Mouse (Mus musculus) MEL (cell line): ENCODE measurements around the gene Mdga1. TPM values are rescaled to one million over a fixed set of nuclear protein-coding genes. Genes with fewer than 3 reads are reported as not detected.

Experiments
- DNase-seq: peaks from one replicate; pipeline ENCODE4 v3.0.0; 2011; ENCODE audit warnings: low read depth, low spot score
- H3K27ac ChIP-seq: 2 replicates; pipeline ENCODE4 v1.5.1; 2012; ENCODE audit warnings: low read depth, mild to moderate bottlenecking, control low read depth, low read length, moderate library complexity; ENCODE audit not compliant: control insufficient read depth
- H3K27me3 ChIP-seq, 2 experiments: fragments of 150-350 bp in 1 of 2; sonication (generic) in 1 of 2; 2 replicates each; pipeline ENCODE4 v1.6.1; 2012; ENCODE audit warnings: low read length in 2 of 2, mild to moderate bottlenecking in 2 of 2, improper control_type of control experiment in 1 of 2, moderate library complexity in 1 of 2; ENCODE audit not compliant: insufficient read depth in 2 of 2, control insufficient read depth in 1 of 2
- H3K36me3 ChIP-seq, 2 experiments: 2 replicates each; pipeline ENCODE4 v1.6.1; 2012 to 2014; ENCODE audit warnings: low read length in 2 of 2, improper control_type of control experiment in 1 of 2, inconsistent platforms in 1 of 2, mild to moderate bottlenecking in 1 of 2; ENCODE audit not compliant: insufficient read depth in 2 of 2, control insufficient read depth in 1 of 2
- H3K4me1 ChIP-seq, 2 experiments: fragments of 150-350 bp in 1 of 2; sonication (generic) in 1 of 2; 2 replicates each; pipeline ENCODE4 v1.6.1; 2012; ENCODE audit warnings: low read length in 2 of 2, improper control_type of control experiment in 1 of 2, mild to moderate bottlenecking in 1 of 2; ENCODE audit not compliant: insufficient read depth in 2 of 2, control insufficient read depth in 1 of 2
- H3K4me3 ChIP-seq, 2 experiments: fragments of 150-350 bp in 1 of 2; sonication (generic) in 1 of 2; 2 replicates each; pipeline ENCODE4 v1.5.1; 2012; ENCODE audit warnings: low read depth in 2 of 2, low read length in 2 of 2, mild to moderate bottlenecking in 2 of 2, moderate library complexity in 2 of 2, control low read depth in 1 of 2, improper control_type of control experiment in 1 of 2; ENCODE audit not compliant: control insufficient read depth in 1 of 2, insufficient read depth in 1 of 2
- H3K79me2 ChIP-seq: 2 replicates; pipeline ENCODE4 v1.6.1; 2012; ENCODE audit warnings: mild to moderate bottlenecking, low read length, moderate library complexity; ENCODE audit not compliant: control insufficient read depth, poor library complexity, insufficient read depth
- H3K9ac ChIP-seq: 2 replicates; pipeline ENCODE4 v1.6.1; 2012; ENCODE audit warnings: low read depth, mild to moderate bottlenecking, control low read depth, low read length, moderate library complexity; ENCODE audit not compliant: control insufficient read depth, poor library complexity, severe bottlenecking
- H3K9me3 ChIP-seq: fragments of 150-350 bp; sonication (generic); replicated peaks from 2 replicates; pipeline ENCODE4 v1.6.1; 2012; ENCODE audit warnings: mild to moderate bottlenecking, low read length, improper control_type of control experiment, moderate library complexity; ENCODE audit not compliant: insufficient read depth
- BHLHE40 ChIP-seq: IDR thresholded peaks from 2 replicates; pipeline ENCODE4 v1.6.1; 2012; ENCODE audit warnings: low read depth, mild to moderate bottlenecking, inconsistent platforms, low read length, improper control_type of control experiment, borderline replicate concordance
- CHD1 ChIP-seq: IDR thresholded peaks from 2 replicates; pipeline ENCODE4 v1.6.1; 2012; ENCODE audit warnings: low read depth, mild to moderate bottlenecking, inconsistent platforms, low read length, improper control_type of control experiment
- CHD2 ChIP-seq: IDR thresholded peaks from 2 replicates; pipeline ENCODE4 v1.6.1; 2011; ENCODE audit warnings: low read length, improper control_type of control experiment
- CTCF ChIP-seq, 3 experiments: IDR thresholded peaks in 2 of 3; conservative IDR thresholded peaks in 1 of 3; 2 replicates each; pipeline ENCODE4 v1.5.1; 2011 to 2012; ENCODE audit warnings: low read length in 3 of 3, low read depth in 2 of 3, mild to moderate bottlenecking in 2 of 3, improper control_type of control experiment in 1 of 3, inconsistent platforms in 1 of 3, mixed read lengths in 1 of 3, moderate library complexity in 1 of 3; ENCODE audit not compliant: control insufficient read depth in 1 of 3, insufficient read depth in 1 of 3, poor library complexity in 1 of 3, severe bottlenecking in 1 of 3
- ELF1 ChIP-seq: IDR thresholded peaks from 2 replicates; pipeline ENCODE4 v1.6.1; 2014; ENCODE audit warnings: low read depth, mild to moderate bottlenecking, inconsistent platforms, low read length, improper control_type of control experiment, moderate library complexity
- EP300 ChIP-seq, 2 experiments: IDR thresholded peaks; 2 replicates each; pipeline ENCODE4 v1.6.1; 2011; ENCODE audit warnings: improper control_type of control experiment in 2 of 2, low read length in 2 of 2, low read depth in 1 of 2, mild to moderate bottlenecking in 1 of 2
- ETS1 ChIP-seq: IDR thresholded peaks from 2 replicates; pipeline ENCODE4 v1.6.1; 2012; ENCODE audit warnings: low read depth, mild to moderate bottlenecking, inconsistent platforms, low read length, improper control_type of control experiment, moderate library complexity
- HCFC1 ChIP-seq: IDR thresholded peaks from 2 replicates; pipeline ENCODE4 v1.6.1; 2012; ENCODE audit warnings: low read depth, mild to moderate bottlenecking, inconsistent platforms, low read length, improper control_type of control experiment, moderate library complexity
- JUND ChIP-seq: IDR thresholded peaks from 2 replicates; pipeline ENCODE4 v1.6.1; 2011; ENCODE audit warnings: low read depth, mild to moderate bottlenecking, improper control_type of control experiment, low read length
- MAFK ChIP-seq: IDR thresholded peaks from 2 replicates; pipeline ENCODE4 v1.6.1; 2011; ENCODE audit warnings: low read depth, mild to moderate bottlenecking, low read length, improper control_type of control experiment, borderline replicate concordance
- MYC ChIP-seq: IDR thresholded peaks from 2 replicates; pipeline ENCODE4 v1.6.1; 2011; ENCODE audit warnings: low read depth, mild to moderate bottlenecking, low read length, improper control_type of control experiment, moderate library complexity
- RCOR1 ChIP-seq: IDR thresholded peaks from 2 replicates; pipeline ENCODE4 v1.6.1; 2012; ENCODE audit warnings: low read depth, mild to moderate bottlenecking, inconsistent platforms, low read length, improper control_type of control experiment
- TAL1 ChIP-seq: IDR thresholded peaks from 2 replicates; pipeline ENCODE4 v1.6.1; 2012; ENCODE audit warnings: mild to moderate bottlenecking, inconsistent platforms, low read length, moderate library complexity, mixed read lengths
- TBP ChIP-seq: IDR thresholded peaks from 2 replicates; pipeline ENCODE4 v1.8.0; 2011; ENCODE audit warnings: low read depth, low read length, improper control_type of control experiment
- USF1 ChIP-seq: IDR thresholded peaks from 2 replicates; pipeline ENCODE4 v1.6.1; 2014; ENCODE audit warnings: low read depth, mild to moderate bottlenecking, inconsistent platforms, low read length, improper control_type of control experiment, moderate library complexity
- USF2 ChIP-seq, 2 experiments: IDR thresholded peaks; 2 replicates each; pipeline ENCODE4 v1.6.1; 2011 to 2012; ENCODE audit warnings: improper control_type of control experiment in 2 of 2, low read length in 2 of 2, borderline replicate concordance in 1 of 2, inconsistent platforms in 1 of 2, low read depth in 1 of 2, mild to moderate bottlenecking in 1 of 2; ENCODE audit not compliant: insufficient read depth in 1 of 2
- ZC3H11A ChIP-seq: IDR thresholded peaks from 2 replicates; pipeline ENCODE4 v1.6.1; 2012; ENCODE audit warnings: low read depth, mild to moderate bottlenecking, inconsistent platforms, low read length, improper control_type of control experiment
- ZMIZ1 ChIP-seq: IDR thresholded peaks from 2 replicates; pipeline ENCODE4 v1.6.1; 2012; ENCODE audit warnings: low read depth, mild to moderate bottlenecking, inconsistent platforms, low read length, improper control_type of control experiment, moderate library complexity
- ZNF384 ChIP-seq: IDR thresholded peaks from 2 replicates; pipeline ENCODE4 v1.6.1; 2012; ENCODE audit warnings: low read depth, mild to moderate bottlenecking, inconsistent platforms, low read length, improper control_type of control experiment
- polyA plus RNA-seq, 2 experiments: library from polyadenylated mRNA; stranded (reverse) in 1 of 2; unstranded in 1 of 2; fragments of >175 nt in 1 of 2; fragments of >200 nt in 1 of 2; gene quantifications; 2 replicates each; pipeline versions ENCODE4 v1.2.1 to v1.2.4; 2012; ENCODE audit warnings: low replicate concordance in 2 of 2, low read depth in 1 of 2; ENCODE audit not compliant: insufficient read length in 2 of 2, insufficient read depth in 1 of 2, missing spikeins in 1 of 2
- total RNA-seq: library from RNA; depleted of rRNA; stranded (reverse); fragments of 300-350 nt; gene quantifications from 2 replicates; pipeline ENCODE4 v1.2.3, GENCODE M21; 2012

The Mdga1 gene
- total and polyA plus RNA-seq, 3 experiments = 0.27 to 2.3 TPM; not detected in 1

DNA sequence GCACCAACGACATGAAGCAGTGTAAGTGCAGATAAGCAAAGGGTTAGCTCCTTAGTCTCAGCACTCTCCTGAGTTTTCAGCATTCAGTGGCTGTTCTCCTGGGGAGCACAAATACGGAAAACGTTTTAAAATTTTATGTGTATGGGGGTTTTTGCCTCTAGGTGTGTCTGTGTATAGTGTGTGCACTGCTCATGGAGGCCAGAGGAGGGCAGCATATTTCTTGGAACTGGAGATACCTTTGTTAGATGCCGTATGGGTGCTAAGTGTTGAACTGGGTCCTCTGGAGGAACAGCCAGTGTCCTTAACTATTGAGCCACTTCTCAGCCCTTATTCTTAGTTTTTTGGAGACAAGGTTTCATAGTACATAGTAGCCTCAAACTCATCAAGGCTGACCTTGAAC is 44.8 kb upstream of the Mdga1 start (continued):
- TF ChIP-seq RCOR1 (no peak), ZMIZ1 (no peak), HCFC1 (no peak), ELF1 (no peak), MYC (no peak), ZC3H11A (peak; percentile 25; the same call in 1 of the 2 replicates)

GRCm38 (mm10) chr17:30008392-30008791 is 38.5 kb upstream of the Mdga1 start:
- peaks cover 59% of the 10 kb centered on the region for H3K79me2 ChIP-seq
- DNase-seq = no peak
- H3K9me3 ChIP-seq = no peaks in the 10 kb centered on the region
- no peak for TF ChIP-seq RCOR1
- TF ChIP-seq USF1 = no peak
- TF ChIP-seq BHLHE40 = no peak
- no peak for TF ChIP-seq ZNF384
- TF ChIP-seq MAFK = no peak
- TF ChIP-seq ZC3H11A = no peak
- TF ChIP-seq ZMIZ1 = no peak
- no peak for TF ChIP-seq CTCF (IDR thresholded peaks at IDR 0.05 in 2 of 3, conservative IDR thresholded peaks at IDR 0.05 in 1 of 3; ENCODE audit: control insufficient read depth in 1 of 3, insufficient read depth in 1 of 3, low read depth in 2 of 3, low read length in 3 of 3, poor library complexity in 1 of 3, severe bottlenecking in 1 of 3)
- TF ChIP-seq ETS1 = no peak
- no peak for TF ChIP-seq TAL1
- no peaks in the 10 kb centered on the region for H3K27me3 ChIP-seq
- H3K9ac ChIP-seq = no peak overlapping the region
- no peak overlapping the region for H3K27ac ChIP-seq
- H3K36me3 ChIP-seq = peaks cover 5 to 22% of the 10 kb centered on the region in 2 experiments
- H3K4me1 ChIP-seq = peaks cover 7 to 19% of the 10 kb centered on the region in 2 experiments
- no peak overlapping the region for H3K4me3 ChIP-seq

- TF ChIP-seq JUND (no peak), TBP (no peak), MAFK (no peak), EP300 (IDR thresholded peaks at IDR 0.05; ENCODE audit: low read depth in 1 of 2, low read length in 2 of 2) (no peak), CHD2 (no peak), USF2 (IDR thresholded peaks at IDR 0.05; ENCODE audit: borderline replicate concordance in 1 of 2, insufficient read depth in 1 of 2, low read depth in 1 of 2, low read length in 2 of 2) (no peak), CHD1 (no peak), RCOR1 (no peak), ZMIZ1 (no peak)
- TF ChIP-seq, all 39 proteins: peak for 0
- Histone ChIP-seq H3K4me1 (peaks cover 7 to 22% of the 10 kb centered on the region in 2 experiments), H3K36me3 (peaks cover 5 to 22% of the 10 kb centered on the region in 2 experiments), H3K27me3 (no peaks in the 10 kb centered on the region), H3K9me3 (no peaks in the 10 kb centered on the region), H3K4me3 (no peak overlapping the region), H3K9ac (no peak overlapping the region), H3K79me2 (peaks cover 56% of the 10 kb centered on the region), H3K27ac (no peak overlapping the region)
- no peak for DNase-seq
These were observed 38.0 kb upstream of the Mdga1 start for GRCm38 (mm10) chr17:30007883-30008282.
